Mouse (Mus musculus): Measurements from ENCODE around the gene Prdm15.

Gene Prdm15

DNA sequence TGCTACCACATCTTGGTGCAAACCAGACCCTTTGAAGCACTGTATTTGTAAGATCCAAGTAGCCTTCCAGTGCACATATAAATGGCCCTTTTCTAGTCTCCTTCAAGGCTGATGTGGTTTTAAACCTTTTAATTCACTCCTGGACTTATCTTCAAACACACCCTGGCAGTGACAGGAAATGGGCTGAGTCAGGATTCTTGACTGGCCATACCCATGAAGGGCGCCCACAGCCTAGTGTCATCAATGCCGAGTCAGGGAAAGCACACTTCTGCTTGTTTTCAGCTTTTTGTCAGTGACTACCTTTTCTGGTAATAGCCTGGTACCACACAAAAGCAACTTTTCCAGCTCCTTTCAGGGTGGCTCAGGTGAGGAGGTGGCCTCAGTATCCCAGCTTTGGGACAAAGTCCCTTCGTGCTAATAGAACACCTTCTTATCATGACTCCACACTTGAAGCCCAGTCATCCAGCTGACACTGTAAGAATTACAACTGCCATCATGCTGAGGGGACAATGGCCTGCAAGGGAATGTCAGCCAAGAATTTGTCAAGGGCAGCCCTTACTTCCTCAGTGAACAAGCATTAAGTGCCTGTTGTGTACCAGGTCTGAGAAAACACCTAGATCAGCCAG is 99.2 kb downstream of the Prdm15 start:
- no peak for DNase-seq (ENCODE audit: low read depth in 2 of 2, low spot score in 2 of 2)

DNA sequence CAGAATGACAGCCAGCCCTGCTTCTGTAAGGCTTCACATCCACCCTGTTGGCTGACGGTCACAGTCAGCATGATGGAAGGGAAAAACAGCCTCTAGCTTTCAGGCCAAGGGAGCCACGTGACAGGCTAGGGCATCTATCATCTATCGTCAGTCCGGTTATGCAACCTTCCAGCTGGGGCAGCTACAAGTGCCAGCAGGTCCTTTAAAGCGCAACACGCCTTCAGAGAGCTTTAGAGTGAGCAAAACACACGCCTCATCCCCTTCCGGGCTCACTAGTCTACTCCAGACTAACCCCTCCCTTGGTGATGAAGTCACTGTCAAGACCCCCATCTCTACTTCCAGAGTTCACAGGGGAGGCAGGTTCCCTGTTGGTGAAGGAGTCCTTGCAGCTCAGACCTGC is 99.8 kb downstream of the Prdm15 start:
- no peak for DNase-seq (ENCODE audit: low read depth in 2 of 2, low spot score in 2 of 2)

DNA sequence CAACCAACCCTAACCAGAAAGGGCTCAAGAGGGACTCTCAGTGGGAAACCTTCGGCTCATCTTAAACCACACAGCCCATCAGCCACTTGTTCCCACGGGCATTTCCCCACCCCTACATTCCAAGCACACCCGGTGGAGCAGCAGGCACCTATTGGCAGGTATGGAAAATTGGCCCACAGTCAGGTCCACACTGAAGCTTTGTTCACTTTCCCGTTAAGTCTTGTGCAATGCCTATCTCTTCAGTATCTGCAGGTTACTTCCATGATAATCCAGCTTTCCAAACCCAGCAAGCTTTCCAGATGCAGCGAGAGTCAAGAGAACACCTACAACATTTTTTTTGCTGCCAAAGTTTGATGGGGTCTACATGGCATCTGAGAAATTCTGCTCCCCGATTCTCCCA is 103.2 kb downstream of the Prdm15 start:
- DNase-seq (ENCODE audit: low read depth in 2 of 2, low spot score in 2 of 2), result no peak
